Mouse (Mus musculus) ES-E14 (cell line): ENCODE measurements at regions not wholly inside any gene's neighbourhood (a gene's known extent, or its start where the extent isn't known, plus 50 kb on each side); places are given as distances from the start of the nearest gene placed in this dataset.

Experiments used
- HCFC1 ChIP-seq: IDR thresholded peaks from 2 replicates; pipeline ENCODE4 v1.6.1; 2012; ENCODE audit warnings: low read length, inconsistent platforms, borderline replicate concordance; ENCODE audit not compliant: insufficient read depth
- MAFK ChIP-seq: IDR thresholded peaks from 2 replicates; pipeline ENCODE4 v1.6.1; 2014; ENCODE audit warnings: mild to moderate bottlenecking, low read depth, low read length, inconsistent platforms; ENCODE audit not compliant: insufficient read depth
- ZC3H11A ChIP-seq: IDR thresholded peaks from 2 replicates; pipeline ENCODE4 v1.6.1; 2012; ENCODE audit warnings: low read depth, mild to moderate bottlenecking, inconsistent platforms, low read length, borderline replicate concordance
- ZNF384 ChIP-seq: IDR thresholded peaks from 2 replicates; pipeline ENCODE4 v1.6.1; 2012; ENCODE audit warnings: low read depth, low read length, inconsistent platforms

DNA sequence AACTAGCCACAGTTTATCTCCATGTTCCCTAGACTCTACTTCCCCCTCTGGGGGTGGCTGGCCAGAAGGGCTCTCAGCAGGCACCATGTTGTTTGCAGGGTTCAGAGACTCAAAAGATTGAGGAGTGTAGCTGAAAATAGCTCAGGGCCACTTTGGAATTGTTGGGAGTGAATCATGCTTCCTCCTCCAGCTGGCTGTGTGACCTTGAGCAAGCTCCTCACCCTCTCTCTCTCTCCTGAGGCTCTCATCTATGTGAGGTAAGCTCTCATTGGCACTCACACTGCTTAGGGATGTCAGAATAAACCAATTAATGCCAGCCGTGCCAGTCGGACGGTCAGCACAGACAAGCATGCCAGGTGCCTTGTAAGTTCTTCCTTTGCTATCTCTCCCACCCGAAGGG lies 228.0 kb downstream of the Sipa1l2 start:
- TF ChIP-seq ZC3H11A (no peak), MAFK (no peak), ZNF384 (no peak), HCFC1 (no peak)
